Mouse (Mus musculus) lung, embryonic 14.5 days (tissue): ENCODE data around the gene Gm20388. TPM values are rescaled to one million over a fixed set of nuclear protein-coding genes. Genes with fewer than 3 reads are reported as not detected.

Experiments used
- ATAC-seq: fragments of 200-750 bp; cut with Nextera tagmentation; 2 replicates; pipeline ENCODE4 v1.8.0; 2017; ENCODE audit warnings: mild to moderate bottlenecking, moderate TSS enrichment, moderate library complexity; ENCODE audit not compliant: insufficient read depth
- DNase-seq: peaks from one replicate; pipeline ENCODE4 v3.0.0-alpha.2; 2015
- H3K27ac ChIP-seq: fragments of 300-500 bp; sonication (generic); 2 replicates; pipeline ENCODE4 v1.5.1; 2014; ENCODE audit warnings: low read depth, mild to moderate bottlenecking, moderate library complexity
- H3K27me3 ChIP-seq: fragments of 300-500 bp; sonication (generic); 2 replicates; pipeline ENCODE4 v1.6.1; 2014; ENCODE audit warnings: low read length, control low read depth; ENCODE audit not compliant: insufficient read depth
- H3K36me3 ChIP-seq: fragments of 300-500 bp; sonication (generic); 2 replicates; pipeline ENCODE4 v1.6.1; 2014; ENCODE audit warnings: control low read depth; ENCODE audit not compliant: insufficient read depth
- H3K4me1 ChIP-seq: fragments of 300-500 bp; sonication (generic); 2 replicates; pipeline ENCODE4 v1.6.1; 2014; ENCODE audit warnings: antibody characterized with exemption, control low read depth; ENCODE audit not compliant: insufficient read depth
- H3K4me2 ChIP-seq: fragments of 300-500 bp; sonication (generic); 2 replicates; pipeline ENCODE4 v1.6.1; 2014; ENCODE audit warnings: mild to moderate bottlenecking
- H3K4me3 ChIP-seq: fragments of 300-500 bp; sonication (generic); 2 replicates; pipeline ENCODE4 v1.5.1; 2014; ENCODE audit warnings: low read depth, low read length
- H3K9ac ChIP-seq: fragments of 300-500 bp; sonication (generic); 2 replicates; pipeline ENCODE4 v1.6.1; 2014
- H3K9me3 ChIP-seq: fragments of 300-500 bp; sonication (generic); 2 replicates; pipeline ENCODE4 v1.6.1; 2016; ENCODE audit warnings: low read depth, low read length, control low read depth
- CTCF ChIP-seq: IDR thresholded peaks from 2 replicates; pipeline ENCODE4 v1.5.1; 2016; ENCODE audit warnings: antibody characterized with exemption, low read depth
- WGBS: fragments of 180-500 bp; shearing (Covaris S2); extraction: QIAGEN DNeasy Blood & Tissue Kit; methylation state at CpG from one replicate; pipeline ENCODE4 v1.1.7; 2014; 5-methylcytosine and 5-hydroxymethylcytosine counted together
- polyA plus RNA-seq: library from polyadenylated mRNA; unstranded; fragments of >200 nt; fragmentation: Nextera tagmentation; extraction: Ambion mirVana; gene quantifications from 2 replicates; pipeline ENCODE4 v1.2.1, GENCODE M21; 2014

The Gm20388 gene
- polyA plus RNA-seq, 1 experiment from 2014 or later = not detected

- Histone ChIP-seq H3K36me3 (no peaks in the 10 kb centered on the region), H3K9ac (no peak overlapping the region), H3K4me3 (no peak overlapping the region), H3K4me2 (no peak overlapping the region), H3K4me1 (peaks cover 3% of the 10 kb centered on the region; the same call in 1 of the 2 replicates), H3K9me3 (no peaks in the 10 kb centered on the region), H3K27ac (no peak overlapping the region), H3K27me3 (no peaks in the 10 kb centered on the region)
- 67% methylated on average over 11 of the region's 11 CpGs for WGBS
- ATAC-seq (no peak), DNase-seq (no peak)
- TF ChIP-seq CTCF = no peak
Observed at GRCm38 (mm10) chr8:120619235-120620180, 708.9 kb downstream of the Gm20388 start.

- no peak overlapping the region for H3K27ac ChIP-seq
Observed at GRCm38 (mm10) chr8:120620441-120620840, 709.8 kb downstream of the Gm20388 start.

GRCm38 (mm10) chr8:120622161-120622560 is 711.5 kb downstream of the Gm20388 start:
- H3K4me1 ChIP-seq = peaks cover 3% of the 10 kb centered on the region; the same call in 1 of the 2 replicates
- H3K4me3 ChIP-seq = no peak overlapping the region
- DNase-seq = no peak
- no peaks in the 10 kb centered on the region for H3K36me3 ChIP-seq
- no peak overlapping the region for H3K9ac ChIP-seq
- TF ChIP-seq CTCF = no peak
- no peak overlapping the region for H3K27ac ChIP-seq
- H3K4me2 ChIP-seq = no peak overlapping the region
- ATAC-seq = no peak
- no peaks in the 10 kb centered on the region for H3K9me3 ChIP-seq
- 64% methylated on average over 14 of the region's 14 CpGs for WGBS
- no peaks in the 10 kb centered on the region for H3K27me3 ChIP-seq

More at GRCm38 (mm10) chr8:120620441-120620840, 709.8 kb downstream of the Gm20388 start:
- ATAC-seq (no peak), DNase-seq (no peak)
- H3K4me2 ChIP-seq = no peak overlapping the region
- peaks cover 3% of the 10 kb centered on the region; the same call in 1 of the 2 replicates for H3K4me1 ChIP-seq
- H3K27me3 ChIP-seq = no peaks in the 10 kb centered on the region
- no peak for TF ChIP-seq CTCF
- H3K9me3 ChIP-seq = no peaks in the 10 kb centered on the region
- WGBS = 28% methylated on average over 7 of the region's 7 CpGs
- H3K4me3 ChIP-seq = no peak overlapping the region
- peak overlapping the region; percentile 18; the same call in 1 of the 2 replicates for H3K9ac ChIP-seq
- no peaks in the 10 kb centered on the region for H3K36me3 ChIP-seq

GRCm38 (mm10) chr8:120623608-120624007 is 713.0 kb downstream of the Gm20388 start:
- Histone ChIP-seq H3K4me3 (no peak overlapping the region), H3K4me1 (peaks cover 3% of the 10 kb centered on the region; the same call in 1 of the 2 replicates), H3K36me3 (no peaks in the 10 kb centered on the region), H3K27ac (no peak overlapping the region), H3K9ac (no peak overlapping the region), H3K9me3 (no peaks in the 10 kb centered on the region), H3K4me2 (no peak overlapping the region), H3K27me3 (no peaks in the 10 kb centered on the region)
- TF ChIP-seq CTCF = no peak
- DNase-seq (no peak), ATAC-seq (no peak)
- 38% methylated on average over 2 of the region's 2 CpGs for WGBS

GRCm38 (mm10) chr8:120626461-120626860 is 715.8 kb downstream of the Gm20388 start:
- Histone ChIP-seq H3K9me3 (no peaks in the 10 kb centered on the region), H3K36me3 (no peaks in the 10 kb centered on the region), H3K4me2 (no peak overlapping the region), H3K27ac (no peak overlapping the region), H3K9ac (no peak overlapping the region), H3K4me3 (no peak overlapping the region), H3K4me1 (0 out of 2 replicates have a peak, but pooled peaks cover 3% of the 10 kb centered on the region), H3K27me3 (no peaks in the 10 kb centered on the region)
- WGBS = 54% methylated on average over 11 of the region's 11 CpGs
- DNase-seq (no peak), ATAC-seq (no peak)
- TF ChIP-seq CTCF = no peak

GRCm38 (mm10) chr8:120627298-120627697 is 716.7 kb downstream of the Gm20388 start:
- Histone ChIP-seq H3K4me3 (no peak overlapping the region), H3K9me3 (no peaks in the 10 kb centered on the region), H3K27ac (no peak overlapping the region), H3K4me2 (no peak overlapping the region), H3K4me1 (no peaks in the 10 kb centered on the region), H3K27me3 (no peaks in the 10 kb centered on the region), H3K36me3 (no peaks in the 10 kb centered on the region), H3K9ac (no peak overlapping the region)
- WGBS = 83% methylated on average over 5 of the region's 5 CpGs
- no peak for TF ChIP-seq CTCF
- ATAC-seq (no peak), DNase-seq (no peak)

GRCm38 (mm10) chr8:120630031-120630430 is 719.4 kb downstream of the Gm20388 start:
- Histone ChIP-seq H3K4me2 (no peak overlapping the region), H3K4me3 (no peak overlapping the region), H3K9ac (no peak overlapping the region), H3K4me1 (0 out of 2 replicates have a peak, but pooled peaks cover 5% of the 10 kb centered on the region), H3K9me3 (no peaks in the 10 kb centered on the region), H3K36me3 (no peaks in the 10 kb centered on the region), H3K27me3 (peaks cover 20% of the 10 kb centered on the region), H3K27ac (peak overlapping the region; percentile 36; the same call in 1 of the 2 replicates)
- no peak for TF ChIP-seq CTCF
- DNase-seq (no peak), ATAC-seq (peak; percentile 23; the same call in 1 of the 2 replicates)
- WGBS = 25% methylated on average over 5 of the region's 5 CpGs
